Mouse (Mus musculus) cerebellum, adult 2 months (tissue): ENCODE results near the gene Atxn1. TPM values are rescaled to one million over a fixed set of nuclear protein-coding genes. Genes with fewer than 3 reads are reported as not detected.

Experiments
- DNase-seq, 2 experiments: peaks; one replicate each; pipeline ENCODE4 v3.0.0; 2021
- H3K27ac ChIP-seq: fragments of 200-500 bp; 2 replicates; pipeline ENCODE4 v1.5.1; 2012; ENCODE audit warnings: low read length, control low read depth, inconsistent platforms; ENCODE audit not compliant: insufficient read depth
- H3K27me3 ChIP-seq: fragments of 200-500 bp; 2 replicates; pipeline ENCODE4 v1.6.1; 2012; ENCODE audit warnings: inconsistent platforms, mild to moderate bottlenecking, low read length, moderate library complexity; ENCODE audit not compliant: control insufficient read depth, insufficient read depth
- H3K4me1 ChIP-seq: fragments of 200-500 bp; 2 replicates; pipeline ENCODE4 v1.6.1; 2011; ENCODE audit warnings: low read length; ENCODE audit not compliant: control insufficient read depth, insufficient read depth
- H3K4me3 ChIP-seq: fragments of 200-500 bp; replicated peaks from 2 replicates; pipeline ENCODE3; 2011; ENCODE audit warnings: mild to moderate bottlenecking, low read depth, low read length, control low read depth; ENCODE audit not compliant: insufficient read depth
- CTCF ChIP-seq: fragments of 200-500 bp; IDR thresholded peaks from 2 replicates; pipeline ENCODE4 v1.5.1; 2011; ENCODE audit warnings: low read depth, mild to moderate bottlenecking, control low read depth, low read length, moderate library complexity, borderline replicate concordance; ENCODE audit not compliant: insufficient read depth
- POLR2A ChIP-seq: fragments of 200-500 bp; IDR thresholded peaks from 2 replicates; pipeline ENCODE4 v1.6.1; 2011; ENCODE audit warnings: low read length, control low read depth, borderline replicate concordance; ENCODE audit not compliant: insufficient read depth
- WGBS: fragments of 180-500 bp; shearing (Covaris S2); methylation state at CpG from one replicate; pipeline ENCODE4 v1.1.7; 2018; 5-methylcytosine and 5-hydroxymethylcytosine counted together
- polyA plus RNA-seq: library from polyadenylated mRNA; depleted of rRNA; stranded (reverse); fragments of >200 nt; gene quantifications from 2 replicates; pipeline ENCODE4 v1.2.3, GENCODE M21; 2012

Gene Atxn1
- polyA plus RNA-seq, 1 experiment = 16.9 TPM

GRCm38 (mm10) chr13:45698982-45699381, 265.8 kb downstream of the Atxn1 start:
- DNase-seq = no peak
- Histone ChIP-seq H3K27me3 (no peaks in the 10 kb centered on the region), H3K27ac (no peak overlapping the region), H3K4me3 (no peak overlapping the region), H3K4me1 (peaks cover 16% of the 10 kb centered on the region)
- WGBS = 76% methylated on average over 3 of the region's 3 CpGs
- TF ChIP-seq POLR2A (no peak), CTCF (no peak)

GRCm38 (mm10) chr13:45696009-45696408, 268.8 kb downstream of the Atxn1 start:
- no peak overlapping the region for H3K4me3 ChIP-seq
- no peak for DNase-seq
- H3K4me1 ChIP-seq = peaks cover 20% of the 10 kb centered on the region
- no peak overlapping the region for H3K27ac ChIP-seq
- no peaks in the 10 kb centered on the region for H3K27me3 ChIP-seq
- TF ChIP-seq CTCF = peak; percentile 31; the same call in 1 of the 2 replicates
- TF ChIP-seq POLR2A = no peak
- WGBS = 98% methylated on average over 6 of the region's 6 CpGs

- no peak for TF ChIP-seq POLR2A
- no peak for TF ChIP-seq CTCF
- H3K27ac ChIP-seq = no peak overlapping the region
Measured at GRCm38 (mm10) chr13:45694921-45695437, 269.8 kb downstream of the Atxn1 start.

GRCm38 (mm10) chr13:45693953-45694352, 270.9 kb downstream of the Atxn1 start:
- Histone ChIP-seq H3K4me1 (peaks cover 28% of the 10 kb centered on the region), H3K4me3 (no peak overlapping the region), H3K27ac (no peak overlapping the region), H3K27me3 (no peaks in the 10 kb centered on the region)
- WGBS = 92% methylated on average over 9 of the region's 9 CpGs
- no peak for DNase-seq
- TF ChIP-seq POLR2A (no peak), CTCF (no peak)

More at GRCm38 (mm10) chr13:45694921-45695437, 269.8 kb downstream of the Atxn1 start:
- Histone ChIP-seq H3K4me3 (no peak overlapping the region), H3K27me3 (no peaks in the 10 kb centered on the region), H3K4me1 (peaks cover 28% of the 10 kb centered on the region)
- 27% methylated on average over 12 of the region's 12 CpGs for WGBS
- DNase-seq = peak; percentile 52 to 71

- Histone ChIP-seq H3K4me1 (peaks cover 25% of the 10 kb centered on the region), H3K4me3 (no peak overlapping the region), H3K27me3 (no peaks in the 10 kb centered on the region), H3K27ac (no peak overlapping the region)
- TF ChIP-seq CTCF (no peak), POLR2A (no peak)
- WGBS = 63% methylated on average over 11 of the region's 11 CpGs
- no peak for DNase-seq
Measured at GRCm38 (mm10) chr13:45693534-45693933, 271.3 kb downstream of the Atxn1 start.

- TF ChIP-seq CTCF (no peak), POLR2A (no peak)
- H3K27ac ChIP-seq = no peak overlapping the region
- 96% methylated on average over 4 of the region's 4 CpGs for WGBS
- no peak for DNase-seq
- H3K4me3 ChIP-seq = no peak overlapping the region
- H3K4me1 ChIP-seq = peaks cover 24% of the 10 kb centered on the region
- H3K27me3 ChIP-seq = no peaks in the 10 kb centered on the region
Measured at GRCm38 (mm10) chr13:45693126-45693525, 271.7 kb downstream of the Atxn1 start.

GRCm38 (mm10) chr13:45692440-45692839, 272.4 kb downstream of the Atxn1 start:
- no peaks in the 10 kb centered on the region for H3K27me3 ChIP-seq
- no peak for TF ChIP-seq CTCF
- TF ChIP-seq POLR2A = no peak
- DNase-seq = peak; percentile 28 to 46
- H3K4me1 ChIP-seq = peaks cover 24% of the 10 kb centered on the region
- H3K4me3 ChIP-seq = no peak overlapping the region
- WGBS = 20% methylated on average over 9 of the region's 9 CpGs
- no peak overlapping the region for H3K27ac ChIP-seq

GRCm38 (mm10) chr13:45690426-45690825, 274.4 kb downstream of the Atxn1 start:
- H3K4me3 ChIP-seq = no peak overlapping the region
- DNase-seq = peak; percentile 45 to 72
- 24% methylated on average over 1 of the region's 1 CpGs for WGBS
- H3K4me1 ChIP-seq = peaks cover 24% of the 10 kb centered on the region
- no peaks in the 10 kb centered on the region for H3K27me3 ChIP-seq
- no peak for TF ChIP-seq CTCF
- no peak for TF ChIP-seq POLR2A
- no peak overlapping the region for H3K27ac ChIP-seq
